Mouse (Mus musculus): ENCODE results near the gene Smoc1.

DNA sequence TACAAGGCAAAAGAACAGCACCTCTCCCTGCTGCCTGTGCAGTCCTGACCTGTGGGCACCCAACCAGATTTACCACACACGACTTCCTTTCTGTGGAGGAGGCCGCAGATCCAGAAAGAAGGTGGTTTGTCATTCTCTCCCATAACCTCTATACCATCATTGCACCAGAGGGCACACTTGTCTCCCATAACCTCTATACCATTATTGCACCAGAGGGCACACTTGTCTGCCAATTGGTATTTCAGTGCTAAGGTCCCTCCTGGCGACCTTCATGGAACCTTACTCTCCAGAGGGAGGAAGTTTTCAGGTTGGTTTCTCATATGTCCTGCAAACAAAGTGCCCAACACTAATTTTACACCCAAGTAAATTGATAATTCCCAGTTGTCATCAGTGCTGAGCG, 40.0 kb upstream of the Smoc1 start:
- no peak for TF ChIP-seq CTCF (IDR thresholded peaks at IDR 0.05; ENCODE audit: insufficient read depth, low read length)
- no peak for TF ChIP-seq POLR2A (IDR thresholded peaks at IDR 0.05; ENCODE audit: borderline replicate concordance, extremely low read depth, low read depth, low read length)
